11 mouse cellular contexts compared by ENCODE assay signal in the genomic region with DNA sequence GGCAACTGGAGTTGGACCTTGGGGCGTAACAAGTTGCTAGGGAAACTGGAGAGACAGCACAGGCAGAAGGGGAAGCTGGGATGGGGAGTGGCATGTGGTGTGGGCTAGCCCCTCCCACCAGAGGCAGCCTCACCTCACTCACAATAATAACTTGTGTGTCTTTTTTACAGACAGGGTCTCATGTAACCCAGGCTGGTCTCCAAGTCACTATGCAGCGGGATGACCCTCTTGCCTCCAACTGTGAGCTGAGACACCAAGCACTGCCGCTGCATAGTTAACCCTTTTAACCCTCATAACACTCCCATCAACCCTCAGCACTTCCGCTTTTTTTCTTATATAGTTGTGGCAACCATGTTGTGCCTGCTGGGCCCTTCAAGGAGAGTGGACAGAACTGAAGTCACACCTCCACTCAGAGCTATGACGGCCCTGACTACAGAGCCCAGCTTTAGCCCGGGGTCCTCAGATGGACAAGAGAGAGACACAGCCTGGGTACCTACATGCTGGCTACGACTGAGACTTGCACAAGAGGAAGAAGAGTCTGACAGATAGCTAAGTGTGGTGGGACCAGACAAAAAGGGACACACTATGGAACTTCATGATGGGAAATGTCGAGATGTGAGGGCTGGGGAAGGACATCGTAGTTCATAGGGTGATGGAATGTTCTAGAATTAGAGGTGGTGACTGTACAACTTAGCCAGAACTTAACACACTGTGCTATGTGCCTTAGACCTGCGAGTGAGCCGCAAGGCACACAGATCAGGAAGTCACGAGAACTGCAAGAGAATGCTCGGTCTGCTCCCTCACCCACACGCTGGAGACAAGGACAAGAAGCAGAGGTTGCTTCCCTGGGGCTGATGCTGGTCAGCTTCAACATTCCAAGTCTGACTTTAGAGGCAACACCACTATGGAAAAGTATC. TPM values are rescaled to one million over a fixed set of nuclear protein-coding genes. Genes with fewer than 3 reads are reported as not detected.
A peak's percentile ranks its signal among the peaks of the same experiment; 100 is the strongest.
DNase-seq lines count a peak whose midpoint lies in the region; ATAC-seq lines count a peak whose summit lies in the region.
"Had no signal": no experiment of that assay in that cellular context is flagged by ENCODE, and none has a peak within 500 bp of the region (broad histone marks: within the 10 kb centered on the region; RNA-seq: fewer than 3 reads in every experiment).

No protein-coding gene starts in this region.

- ATAC-seq in common myeloid progenitor, adult 5-6 weeks (replicated peaks; ENCODE audit: low read depth, poor library complexity, severe bottlenecking), result peak; percentile 45

- H3K27ac ChIP-seq in macrophage, result peak overlapping the region; percentile 98
- H3K27ac ChIP-seq: forebrain, embryonic 10.5 days; hindbrain, embryonic 15.5 days had no signal

- peaks cover 61% of the 10 kb centered on the region for H3K79me2 ChIP-seq in macrophage (ENCODE audit: inconsistent target)

- peaks cover 27% of the 10 kb centered on the region for H3K36me3 ChIP-seq in macrophage (ENCODE audit: inconsistent target)

- H3K4me3 ChIP-seq in macrophage (ENCODE audit: inconsistent target), result 0 out of 2 replicates have a peak overlapping the region, but pooled peaks have one; percentile 1
- H3K4me3 ChIP-seq: forebrain, embryonic 10.5 days; hindbrain, embryonic 15.5 days had no signal

- DNase-seq in kidney, adult 9 months, result peak; percentile 34
- DNase-seq in kidney, postnatal 14 days, result no peak
- peak; percentile 71 for DNase-seq in CD4-positive, CD25-positive, alpha-beta regulatory T cell, adult 2 months (ENCODE audit: low read depth, low spot score)
- DNase-seq in urinary bladder, postnatal 10 days (ENCODE audit: low spot score), result no peak
- no peak for DNase-seq in right cerebral cortex, postnatal 14 days
- DNase-seq in urinary bladder, postnatal 25 days (ENCODE audit: low spot score), result no peak
- DNase-seq: cerebellum, adult 18-20 months had no signal

- 5% methylated on average over 14 of the region's 14 CpGs for WGBS in macrophage (ENCODE audit: missing documents)

RNA-seq across cellular contexts. Expression of a gene that starts 9.3 kb away (rescaled TPM):
- 42.9 and 49.3 TPM in 2 replicates for total RNA-seq in common myeloid progenitor, adult 5-6 weeks (2017)
- 10 to 100 TPM; 24.0 to 85.6 (median 50.0) TPM for total RNA-seq in macrophage (2018; cell fraction: chromatin; rRNA removed)
- total RNA-seq in macrophage (2018; cell fraction: cytosol; rRNA removed), result 10 to 100 TPM; 42.5 to 58.5 (median 53.2) TPM
- 10 to 100 TPM; 29.7 to 68.5 (median 43.5) TPM for total RNA-seq in macrophage (2018; cell fraction: nucleus; rRNA removed)
- 34.5 to 48.6 TPM (median 44.2 TPM) in 3 replicates for polyA plus RNA-seq in macrophage (2018)

RNA-seq across cellular contexts. Expression of a gene that starts 9.5 kb away (rescaled TPM):
- total RNA-seq in common myeloid progenitor, adult 5-6 weeks (2017), result 6.4 and 10.4 TPM in 2 replicates
- 10 to 100 TPM in 24 of 26 experiments, 1 to 10 TPM in 2; 6.5 to 49.9 (median 24.1) TPM for total RNA-seq in macrophage (2018; cell fraction: chromatin; rRNA removed)
- 1 to 10 TPM; 1.4 to 4.2 (median 2.3) TPM for total RNA-seq in macrophage (2018; cell fraction: cytosol; rRNA removed)
- total RNA-seq in macrophage (2018; cell fraction: nucleus; rRNA removed), result 10 to 100 TPM in 15 of 26 experiments, 1 to 10 TPM in 11; 3.1 to 26.8 (median 11.3) TPM
- polyA plus RNA-seq in macrophage (2018), result 1.9 to 5.5 TPM (median 2.3 TPM) in 3 replicates

RNA-seq across cellular contexts. Expression of a gene that starts 14.6 kb away (rescaled TPM):
- 37.5 and 55.6 TPM in 2 replicates for total RNA-seq in common myeloid progenitor, adult 5-6 weeks (2017)
- 100 to 1,000 TPM in 1 of 26 experiments, 10 to 100 TPM in 22, 1 to 10 TPM in 3; 7.0 to 106 (median 37.3) TPM for total RNA-seq in macrophage (2018; cell fraction: chromatin; rRNA removed)
- 100 to 1,000 TPM in 18 of 26 experiments, 10 to 100 TPM in 8; 59.8 to 198 (median 116) TPM for total RNA-seq in macrophage (2018; cell fraction: cytosol; rRNA removed)
- 100 to 1,000 TPM in 2 of 26 experiments, 10 to 100 TPM in 24; 19.5 to 123 (median 68.6) TPM for total RNA-seq in macrophage (2018; cell fraction: nucleus; rRNA removed)
- 75.7 to 134 TPM (median 82.8 TPM) in 3 replicates for polyA plus RNA-seq in macrophage (2018)

RNA-seq across cellular contexts. Expression of a gene that starts 35.6 kb away (rescaled TPM):
- total RNA-seq in common myeloid progenitor, adult 5-6 weeks (2017), result 19.2 and 27.1 TPM in 2 replicates
- total RNA-seq in macrophage (2018; cell fraction: chromatin; rRNA removed), result 10 to 100 TPM in 15 of 26 experiments, 1 to 10 TPM in 11; 1.8 to 28.3 (median 14.1) TPM
- total RNA-seq in macrophage (2018; cell fraction: cytosol; rRNA removed), result 10 to 100 TPM; 15.2 to 30.1 (median 24.2) TPM
- 10 to 100 TPM in 14 of 26 experiments, 1 to 10 TPM in 12; 4.9 to 21.9 (median 10.8) TPM for total RNA-seq in macrophage (2018; cell fraction: nucleus; rRNA removed)
- polyA plus RNA-seq in macrophage (2018), result 16.9 to 26.0 TPM (median 21.9 TPM) in 3 replicates

RNA-seq across cellular contexts. Expression of a gene that starts 49.6 kb away (rescaled TPM):
- 33.6 and 39.4 TPM in 2 replicates for total RNA-seq in common myeloid progenitor, adult 5-6 weeks (2017)
- 100 to 1,000 TPM; 215 to 616 (median 362) TPM for total RNA-seq in macrophage (2018; cell fraction: chromatin; rRNA removed)
- total RNA-seq in macrophage (2018; cell fraction: cytosol; rRNA removed), result 100 to 1,000 TPM in 12 of 26 experiments, 10 to 100 TPM in 14; 69.8 to 127 (median 94.9) TPM
- total RNA-seq in macrophage (2018; cell fraction: nucleus; rRNA removed), result 100 to 1,000 TPM; 117 to 321 (median 197) TPM
- polyA plus RNA-seq in macrophage (2018), result 92.5 to 126 TPM (median 111 TPM) in 3 replicates

Comparison
In these comparisons a context has a peak if more than half of its experiments do, and no peak if none do; other contexts are left out.
1. DNase-seq: peak in kidney, adult 9 months (single experiment) and CD4-positive, CD25-positive, alpha-beta regulatory T cell, adult 2 months (single experiment); none in kidney, postnatal 14 days (single experiment), urinary bladder, postnatal 10 days (single experiment), right cerebral cortex, postnatal 14 days (single experiment) and urinary bladder, postnatal 25 days (single experiment).